Mouse (Mus musculus) hindbrain, embryonic 15.5 days (tissue): ENCODE results near the gene Bcl11b. TPM values are rescaled to one million over a fixed set of nuclear protein-coding genes. Genes with fewer than 3 reads are reported as not detected.
A peak's percentile ranks its signal among the peaks of the same experiment; 100 is the strongest.

Source experiments
- ATAC-seq: fragments of 200-750 bp; cut with Nextera tagmentation; 2 replicates; pipeline ENCODE4 v1.8.0; 2017; ENCODE audit warnings: low read depth, moderate number of reproducible peaks, moderate TSS enrichment; ENCODE audit not compliant: low FRiP score
- H3K27ac ChIP-seq: fragments of 300-500 bp; sonication (generic); replicated peaks from 2 replicates; pipeline ENCODE4 v1.5.1; 2015; ENCODE audit warnings: mild to moderate bottlenecking, inconsistent platforms
- H3K27me3 ChIP-seq: fragments of 300-500 bp; sonication (generic); 2 replicates; pipeline ENCODE4 v1.6.1; 2015; ENCODE audit warnings: control low read depth, inconsistent platforms
- H3K36me3 ChIP-seq: fragments of 300-500 bp; sonication (generic); 2 replicates; pipeline ENCODE4 v1.6.1; 2015; ENCODE audit warnings: control low read depth, inconsistent platforms
- H3K4me1 ChIP-seq: fragments of 300-500 bp; sonication (generic); replicated peaks from 2 replicates; pipeline ENCODE4 v1.6.1; 2015; ENCODE audit warnings: control low read depth, inconsistent platforms
- H3K4me2 ChIP-seq: fragments of 300-500 bp; sonication (generic); 2 replicates; pipeline ENCODE4 v1.6.1; 2015; ENCODE audit warnings: moderate library complexity, mild to moderate bottlenecking, inconsistent platforms
- H3K4me3 ChIP-seq: fragments of 300-500 bp; sonication (generic); 2 replicates; pipeline ENCODE4 v1.5.1; 2015; ENCODE audit warnings: mild to moderate bottlenecking, inconsistent platforms
- H3K9ac ChIP-seq: fragments of 300-500 bp; sonication (generic); 2 replicates; pipeline ENCODE4 v1.6.1; 2015; ENCODE audit warnings: inconsistent platforms
- H3K9me3 ChIP-seq: fragments of 300-500 bp; sonication (generic); 2 replicates; pipeline ENCODE4 v1.6.1; 2016; ENCODE audit warnings: control low read depth, inconsistent platforms
- WGBS: fragments of 180-500 bp; shearing (Covaris S2); methylation state at CpG from one replicate; pipeline ENCODE4 v1.1.7; 2015; 5-methylcytosine and 5-hydroxymethylcytosine counted together
- polyA plus RNA-seq: library from polyadenylated mRNA; unstranded; fragments of >200 nt; fragmentation: Nextera tagmentation; extraction: Ambion mirVana; gene quantifications from 2 replicates; pipeline ENCODE4 v1.2.1, GENCODE M21; 2015

Gene Bcl11b
- polyA plus RNA-seq, 1 experiment from 2014 or later, result 24.4 TPM

DNA sequence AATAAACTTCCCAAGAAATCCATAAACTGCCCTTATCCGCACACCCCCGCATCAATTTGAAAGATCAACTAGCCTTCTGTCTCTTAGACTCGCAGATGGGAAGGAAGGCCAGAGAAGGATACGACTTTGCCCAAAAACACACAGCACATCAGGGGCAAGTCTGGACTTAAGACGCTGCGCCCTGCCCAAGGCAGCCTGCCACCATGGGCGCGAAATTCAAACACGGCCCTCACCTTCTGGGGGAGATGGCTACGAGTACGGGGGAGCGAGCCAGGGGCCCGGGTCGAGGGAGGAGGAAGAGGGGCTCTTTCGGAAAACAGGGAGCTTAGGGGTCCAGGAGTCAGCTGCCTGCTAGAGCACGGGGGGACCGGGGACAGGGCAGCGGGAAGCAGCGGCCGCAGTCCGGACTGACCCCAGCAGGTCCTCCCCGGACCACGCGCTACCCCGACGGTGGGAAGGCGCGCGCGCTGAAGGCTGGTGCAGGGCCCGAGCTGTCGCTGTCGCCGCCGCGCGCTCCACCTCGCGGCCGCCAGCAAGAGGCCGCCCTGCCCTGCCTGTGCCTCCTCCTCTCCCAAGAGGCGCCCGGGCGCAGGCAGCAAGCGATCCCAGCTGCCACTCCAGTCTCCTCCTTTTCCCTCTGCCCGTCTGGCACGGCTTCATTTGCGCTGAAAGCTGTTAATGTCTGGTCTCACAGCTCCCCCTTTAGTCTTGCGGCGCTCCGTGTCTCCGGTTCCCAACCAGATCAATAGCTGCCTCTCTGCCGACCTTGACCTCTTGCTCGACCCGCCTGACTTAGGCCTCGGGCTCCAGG, 2.6 kb upstream of the Bcl11b start:
- no peak overlapping the region for H3K27ac ChIP-seq
- H3K9me3 ChIP-seq, result no peaks in the 10 kb centered on the region
- WGBS, result under 1% methylated on average over 55 of the region's 56 CpGs

DNA sequence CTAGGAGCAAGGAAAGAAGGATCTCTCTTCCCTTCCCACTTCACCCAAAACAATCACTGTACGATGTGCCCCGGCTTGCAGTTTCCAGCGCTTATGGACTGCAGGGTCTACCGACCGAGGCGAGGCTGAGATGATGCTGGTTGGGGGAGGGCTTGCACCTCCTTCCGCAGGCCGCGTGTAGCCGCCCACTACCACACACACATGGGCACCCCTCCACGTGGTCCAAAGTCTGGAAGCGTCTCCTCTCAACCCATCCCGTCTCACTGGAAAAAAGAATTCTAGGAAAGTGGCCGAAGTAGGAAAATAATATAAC, 2.0 kb upstream of the Bcl11b start:
- Histone ChIP-seq H3K27me3 (0 out of 2 replicates have a peak, but pooled peaks cover 8% of the 10 kb centered on the region), H3K27ac (no peak overlapping the region), H3K9me3 (no peaks in the 10 kb centered on the region), H3K9ac (0 out of 2 replicates have a peak overlapping the region, but pooled peaks have one; percentile 2), H3K4me3 (peak overlapping the region; percentile 86), H3K36me3 (no peaks in the 10 kb centered on the region), H3K4me1 (peaks cover 38% of the 10 kb centered on the region), H3K4me2 (peak overlapping the region; percentile 98)
- WGBS, result 3% methylated on average over 14 of the region's 14 CpGs
- no peak for ATAC-seq

More for the DNA sequence above, 2.6 kb upstream of the Bcl11b start:
- ATAC-seq, result peak; percentile 80
- Histone ChIP-seq H3K36me3 (no peaks in the 10 kb centered on the region), H3K4me1 (peaks cover 34% of the 10 kb centered on the region), H3K9ac (peak overlapping the region; percentile 40), H3K4me2 (peak overlapping the region; percentile 98), H3K27me3 (0 out of 2 replicates have a peak, but pooled peaks cover 8% of the 10 kb centered on the region), H3K4me3 (peak overlapping the region; percentile 86)

- 0 out of 2 replicates have a peak, but pooled peaks cover 8% of the 10 kb centered on the region for H3K27me3 ChIP-seq
- no peaks in the 10 kb centered on the region for H3K36me3 ChIP-seq
- H3K27ac ChIP-seq, result no peak overlapping the region
- H3K9me3 ChIP-seq, result no peaks in the 10 kb centered on the region
- H3K4me3 ChIP-seq, result peak overlapping the region; percentile 86
- ATAC-seq, result no peak
- H3K9ac ChIP-seq, result 0 out of 2 replicates have a peak overlapping the region, but pooled peaks have one; percentile 2
- WGBS, result 2% methylated on average over 41 of the region's 43 CpGs
- H3K4me2 ChIP-seq, result peak overlapping the region; percentile 98
- H3K4me1 ChIP-seq, result peaks cover 43% of the 10 kb centered on the region
Observed at GRCm38 (mm10) chr12:108004701-108005487, 1.5 kb upstream of the Bcl11b start.

DNA sequence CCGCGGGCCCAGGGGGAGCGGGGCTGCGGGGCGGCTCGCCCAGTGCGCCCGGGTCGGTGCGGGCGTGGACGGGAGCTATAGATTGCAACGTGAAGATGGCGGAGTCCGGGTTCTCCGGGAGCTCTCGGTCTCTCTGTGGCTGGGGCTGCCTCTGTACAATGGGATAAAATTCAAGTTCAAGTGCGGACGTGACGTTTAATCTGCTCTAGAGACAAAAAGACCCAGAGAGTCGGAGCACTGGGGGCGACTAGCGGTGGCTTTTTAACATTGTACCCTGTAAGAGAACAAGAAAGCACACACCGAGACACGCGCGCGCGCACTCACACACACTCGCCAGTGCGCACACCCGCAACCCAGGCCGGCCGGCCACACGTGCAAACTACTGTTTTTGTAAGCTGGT, 526 bp upstream of the Bcl11b start:
- H3K4me1 ChIP-seq, result peaks cover 40% of the 10 kb centered on the region
- peak overlapping the region; percentile 93 for H3K27ac ChIP-seq
- ATAC-seq, result peak; percentile 80
- 0 out of 2 replicates have a peak, but pooled peaks cover 8% of the 10 kb centered on the region for H3K27me3 ChIP-seq
- no peaks in the 10 kb centered on the region for H3K36me3 ChIP-seq
- WGBS, result under 1% methylated on average over 35 of the region's 35 CpGs
- H3K4me3 ChIP-seq, result peak overlapping the region; percentile 86
- peak overlapping the region; percentile 85 for H3K9ac ChIP-seq
- H3K4me2 ChIP-seq, result peak overlapping the region; percentile 98
- no peaks in the 10 kb centered on the region for H3K9me3 ChIP-seq

DNA sequence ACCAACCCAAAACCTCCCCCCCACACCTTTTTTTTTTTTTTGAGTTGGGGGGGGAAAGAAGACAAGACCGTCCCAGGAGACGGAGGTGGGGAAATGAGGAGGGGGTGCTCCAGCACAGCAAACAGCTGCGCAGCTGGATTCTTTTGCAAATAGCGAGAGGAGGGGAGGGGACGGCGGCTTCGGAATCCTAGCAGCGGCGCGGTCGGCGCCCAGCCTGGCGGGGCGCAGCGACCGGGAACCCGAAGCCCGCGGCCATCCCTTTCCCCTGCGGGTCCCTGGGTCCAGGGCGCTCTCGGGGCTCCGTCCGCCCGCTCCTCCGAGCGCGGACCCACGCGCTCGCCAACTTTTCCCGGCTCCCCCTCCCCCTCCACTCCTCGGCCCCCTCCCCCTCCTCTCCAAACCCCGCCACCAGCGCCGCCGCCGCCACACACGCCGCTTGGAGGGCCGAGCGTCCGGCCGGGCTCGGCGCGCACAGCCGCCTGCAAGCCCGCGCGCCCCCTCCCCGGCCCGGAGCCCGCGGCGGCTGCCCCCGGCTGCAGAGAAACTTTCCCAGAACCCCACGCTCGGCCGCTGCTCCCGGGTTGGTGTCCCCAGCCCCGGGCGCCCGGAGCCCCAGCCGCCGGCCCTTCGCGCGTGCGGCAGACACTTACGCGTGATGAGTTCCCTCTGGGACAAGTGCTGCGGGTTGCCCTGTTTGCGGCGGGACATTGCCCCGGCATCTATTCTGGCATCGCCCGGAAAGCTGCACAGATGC, 789 bp downstream of the Bcl11b start:
- ATAC-seq, result no peak
- Histone ChIP-seq H3K27ac (peak overlapping the region; percentile 93), H3K9me3 (no peaks in the 10 kb centered on the region), H3K4me1 (peaks cover 49% of the 10 kb centered on the region), H3K9ac (peak overlapping the region; percentile 85), H3K4me3 (peak overlapping the region; percentile 86), H3K4me2 (peak overlapping the region; percentile 98), H3K27me3 (0 out of 2 replicates have a peak, but pooled peaks cover 8% of the 10 kb centered on the region), H3K36me3 (no peaks in the 10 kb centered on the region)
- under 1% methylated on average over 63 of the region's 78 CpGs for WGBS

DNA sequence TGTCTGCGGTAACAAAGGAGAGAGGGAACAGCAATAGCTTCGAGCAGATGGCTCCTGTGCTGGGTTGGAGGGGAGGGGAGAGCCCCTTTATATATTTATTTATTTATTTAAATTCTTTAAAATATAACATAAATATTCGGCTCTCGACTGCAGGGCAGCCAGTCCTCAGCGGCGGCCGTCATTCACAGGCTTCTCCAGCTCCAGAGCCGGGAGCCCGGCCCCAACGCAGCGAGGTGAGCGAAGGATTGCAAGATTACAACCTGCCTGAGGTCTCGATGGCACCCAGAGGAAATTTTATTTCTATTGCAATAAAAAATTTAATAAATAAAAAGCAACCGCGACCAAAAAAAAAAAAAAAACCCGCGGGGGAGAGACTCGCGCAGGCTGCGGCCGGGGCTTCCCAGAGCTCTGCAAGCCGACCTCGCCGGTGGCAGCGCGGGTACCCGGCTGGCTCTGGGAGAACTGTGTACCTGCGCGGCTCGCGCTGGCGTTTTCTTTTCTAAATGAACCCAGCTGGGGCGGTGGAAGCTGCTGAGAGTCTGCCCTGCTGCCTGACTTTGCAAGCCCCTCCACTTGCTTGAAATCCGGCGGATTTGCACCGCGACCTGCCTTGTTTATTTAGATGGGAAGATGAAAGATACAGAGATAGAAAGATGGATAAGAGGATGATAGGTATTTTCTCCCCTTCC, 1.6 kb downstream of the Bcl11b start:
- 0 out of 2 replicates have a peak, but pooled peaks cover 8% of the 10 kb centered on the region for H3K27me3 ChIP-seq
- H3K4me1 ChIP-seq, result peaks cover 53% of the 10 kb centered on the region
- 3% methylated on average over 37 of the region's 37 CpGs for WGBS
- peak overlapping the region; percentile 93 for H3K27ac ChIP-seq
- H3K4me2 ChIP-seq, result peak overlapping the region; percentile 98
- peak overlapping the region; percentile 85 for H3K9ac ChIP-seq
- H3K9me3 ChIP-seq, result no peaks in the 10 kb centered on the region
- peak overlapping the region; percentile 86 for H3K4me3 ChIP-seq
- no peaks in the 10 kb centered on the region for H3K36me3 ChIP-seq
- ATAC-seq, result no peak

DNA sequence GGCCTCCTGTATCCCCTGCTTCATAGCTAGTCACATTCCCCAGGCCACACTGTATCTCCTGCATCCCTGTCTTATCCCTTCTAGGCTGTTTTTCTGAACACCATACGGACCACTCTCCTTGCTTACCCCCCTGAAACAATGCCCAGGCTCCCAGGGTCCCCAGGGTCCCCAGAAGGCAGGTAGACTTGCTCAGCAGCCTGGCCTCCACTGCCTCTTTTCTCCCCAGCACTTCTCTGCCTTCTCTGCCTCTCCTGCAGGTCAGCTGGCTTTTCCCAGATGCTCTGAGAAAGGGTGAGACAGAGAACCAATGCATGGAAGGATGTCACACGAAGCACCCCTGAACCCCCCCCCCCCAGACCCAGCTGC, 2.7 kb downstream of the Bcl11b start:
- peak overlapping the region; percentile 98 for H3K4me2 ChIP-seq
- H3K4me3 ChIP-seq, result peak overlapping the region; percentile 86
- WGBS, result 7% methylated on average over 2 of the region's 2 CpGs
- no peak for ATAC-seq
- no peaks in the 10 kb centered on the region for H3K9me3 ChIP-seq
- peaks cover 43% of the 10 kb centered on the region for H3K4me1 ChIP-seq
- H3K9ac ChIP-seq, result peak overlapping the region; percentile 85
- peak overlapping the region; percentile 93 for H3K27ac ChIP-seq
- H3K27me3 ChIP-seq, result 0 out of 2 replicates have a peak, but pooled peaks cover 6% of the 10 kb centered on the region
- H3K36me3 ChIP-seq, result no peaks in the 10 kb centered on the region

DNA sequence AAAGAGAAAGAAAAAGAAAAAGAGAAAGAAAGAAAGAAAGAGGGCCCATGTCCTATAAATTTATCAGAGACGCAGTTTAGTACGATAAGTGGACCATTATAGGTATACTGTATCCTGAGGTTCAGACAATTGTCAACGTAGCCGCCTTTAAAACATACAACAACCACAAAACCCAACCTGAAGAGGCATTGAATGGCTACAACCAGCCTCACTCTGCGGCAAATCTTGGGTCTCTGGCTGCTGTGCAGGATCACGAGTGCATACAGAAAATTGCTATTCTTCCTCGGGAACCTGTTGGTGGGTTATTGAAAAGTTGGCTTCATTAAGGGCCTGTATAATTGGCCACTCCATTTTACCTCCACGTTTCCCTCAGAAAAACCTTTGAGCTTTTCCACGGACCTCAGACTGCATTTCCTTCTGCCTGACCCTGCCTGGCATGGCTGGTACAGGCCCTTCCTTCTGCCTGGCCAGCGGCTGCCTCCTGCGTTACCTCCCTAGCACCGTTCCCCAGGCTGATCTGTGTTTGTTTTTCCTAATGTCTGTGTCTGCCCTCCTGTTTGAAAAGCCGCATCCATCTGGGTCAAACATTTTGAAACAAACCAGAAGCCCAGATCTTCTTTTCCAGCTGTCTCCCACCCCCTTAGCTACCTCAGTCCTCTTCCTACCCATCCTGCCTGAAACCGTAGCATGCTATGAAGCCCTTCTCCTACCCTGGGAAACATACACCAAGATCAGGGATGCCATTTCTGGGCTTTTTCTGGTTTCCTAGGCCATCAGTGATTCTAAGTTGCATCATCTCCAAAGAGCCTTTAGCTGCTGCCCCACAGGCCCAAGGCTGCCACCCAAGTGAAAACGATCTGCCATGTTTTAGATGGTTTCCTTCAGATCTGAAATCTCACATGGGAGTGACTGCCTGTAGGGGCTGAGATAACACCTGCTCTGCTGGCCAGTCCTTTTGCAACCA, 3.4 kb downstream of the Bcl11b start:
- Histone ChIP-seq H3K9ac (peak overlapping the region; percentile 85), H3K27me3 (no peaks in the 10 kb centered on the region), H3K4me3 (peak overlapping the region; percentile 86), H3K4me2 (peak overlapping the region; percentile 98), H3K36me3 (no peaks in the 10 kb centered on the region), H3K4me1 (peaks cover 37% of the 10 kb centered on the region), H3K27ac (peak overlapping the region; percentile 93), H3K9me3 (no peaks in the 10 kb centered on the region)
- ATAC-seq, result no peak
- WGBS, result 68% methylated on average over 15 of the region's 15 CpGs

- H3K4me1 ChIP-seq, result peaks cover 42% of the 10 kb centered on the region
- 1% methylated on average over 20 of the region's 20 CpGs for WGBS
Observed at GRCm38 (mm10) chr12:107998746-107999145, 4.7 kb downstream of the Bcl11b start.

DNA sequence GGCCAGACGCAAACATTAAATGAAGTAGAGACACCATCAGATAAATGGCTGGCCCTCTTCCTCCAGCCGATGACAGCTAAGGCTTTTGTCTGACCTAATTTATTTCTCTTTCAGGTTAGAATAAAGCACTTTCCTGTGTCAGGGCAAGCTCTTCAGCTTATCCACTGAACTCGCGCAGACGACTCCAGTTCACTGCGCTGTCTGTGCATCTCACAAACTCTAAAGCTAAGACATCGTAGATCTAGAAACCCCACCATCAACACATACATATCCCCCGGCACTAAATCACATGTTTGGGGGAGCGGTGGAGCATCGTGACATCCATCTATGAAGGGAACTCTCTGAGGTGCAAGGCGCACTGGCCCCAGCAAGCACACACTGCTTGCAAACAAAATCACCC, 5.5 kb downstream of the Bcl11b start:
- Histone ChIP-seq H3K4me3 (peak overlapping the region; percentile 86), H3K9ac (peak overlapping the region; percentile 31), H3K27me3 (no peaks in the 10 kb centered on the region), H3K4me2 (peak overlapping the region; percentile 98), H3K36me3 (no peaks in the 10 kb centered on the region), H3K9me3 (no peaks in the 10 kb centered on the region), H3K27ac (peak overlapping the region; percentile 59), H3K4me1 (peaks cover 49% of the 10 kb centered on the region)
- WGBS, result 39% methylated on average over 11 of the region's 11 CpGs
- ATAC-seq, result no peak

More at GRCm38 (mm10) chr12:107998746-107999145, 4.7 kb downstream of the Bcl11b start:
- no peak for ATAC-seq
- peak overlapping the region; percentile 98 for H3K4me2 ChIP-seq
- peak overlapping the region; percentile 86 for H3K4me3 ChIP-seq
- no peaks in the 10 kb centered on the region for H3K9me3 ChIP-seq
- 0 out of 2 replicates have a peak overlapping the region, but pooled peaks have one; percentile 59 for H3K27ac ChIP-seq
- no peaks in the 10 kb centered on the region for H3K36me3 ChIP-seq
- no peaks in the 10 kb centered on the region for H3K27me3 ChIP-seq
- H3K9ac ChIP-seq, result no peak overlapping the region
